Mouse (Mus musculus) mouse trophoblast stem cell (cell line): ENCODE results near the gene Ptn.

ENCODE experiments used
- in situ Hi-C, 2 experiments: fragments of 300-500 bp; cut with MseI, MboI; formaldehyde crosslinking; loops; 2 replicates in 1 of 2; 3 replicates in 1 of 2; pipeline ENCODE4 v1.15.1; 2025

Gene Ptn

GRCm38 (mm10) chr6:36815992-36816391 is 6.0 kb upstream of the Ptn start:
- in situ Hi-C loops, result no loop called here

DNA sequence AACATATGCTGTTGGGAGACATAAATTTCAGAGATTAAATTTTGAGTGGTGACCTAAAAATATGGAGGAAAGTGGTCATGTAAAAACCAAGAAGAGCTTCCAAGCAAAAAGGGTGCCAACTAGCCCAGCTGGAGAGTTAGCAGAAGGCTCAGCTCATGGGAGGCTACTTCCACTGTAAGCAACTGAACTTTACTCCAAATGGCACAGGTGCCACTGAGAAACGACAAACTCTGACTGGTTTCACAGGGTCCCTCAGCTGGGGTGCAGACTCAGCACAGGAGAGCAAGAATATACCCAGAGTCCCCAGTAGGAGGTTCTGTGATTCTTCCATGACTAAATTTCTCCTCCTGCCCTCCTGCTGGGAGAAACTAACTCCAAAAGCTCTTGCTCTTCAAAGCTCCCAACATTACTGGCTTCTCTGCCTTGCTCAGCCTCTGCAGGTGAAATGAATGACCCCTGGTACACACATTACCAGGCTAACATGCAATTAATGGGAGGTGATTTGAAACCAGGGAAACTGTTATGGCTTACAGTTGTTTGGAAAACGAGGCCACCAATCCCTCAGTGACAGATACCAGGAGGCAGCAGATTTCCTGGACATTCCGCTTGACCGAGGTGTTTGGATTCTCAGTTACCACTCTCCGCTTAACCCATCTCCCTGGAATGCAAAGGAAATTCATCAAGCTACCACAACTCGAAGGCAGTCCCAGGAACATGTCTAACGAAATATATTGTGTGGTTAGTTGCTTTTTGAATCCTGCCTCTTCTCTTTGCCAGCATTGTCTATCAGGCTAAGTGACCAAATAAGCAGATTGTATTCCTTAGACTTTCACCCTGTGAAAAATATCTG is 2.9 kb upstream of the Ptn start:
- in situ Hi-C loops, result no loop called here

DNA sequence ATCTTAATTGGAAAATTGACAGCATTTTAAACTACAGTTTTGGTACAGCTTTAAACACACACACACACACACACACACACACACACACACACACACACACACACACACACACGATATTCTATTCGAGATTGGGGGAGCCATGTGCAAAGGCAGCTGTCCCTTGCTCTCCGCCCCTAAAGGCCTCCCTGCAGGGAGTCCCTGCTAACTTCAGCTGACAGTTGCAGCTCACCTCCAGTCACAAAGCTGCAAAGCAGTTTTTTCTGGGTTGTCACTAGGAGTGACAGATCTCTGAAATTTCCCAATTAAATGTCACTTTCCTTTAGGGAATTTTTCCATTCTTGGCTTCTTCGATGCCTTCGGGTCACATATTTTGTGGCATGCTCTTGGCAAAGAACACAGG is 428 bp upstream of the Ptn start:
- in situ Hi-C loops, result no loop called here

DNA sequence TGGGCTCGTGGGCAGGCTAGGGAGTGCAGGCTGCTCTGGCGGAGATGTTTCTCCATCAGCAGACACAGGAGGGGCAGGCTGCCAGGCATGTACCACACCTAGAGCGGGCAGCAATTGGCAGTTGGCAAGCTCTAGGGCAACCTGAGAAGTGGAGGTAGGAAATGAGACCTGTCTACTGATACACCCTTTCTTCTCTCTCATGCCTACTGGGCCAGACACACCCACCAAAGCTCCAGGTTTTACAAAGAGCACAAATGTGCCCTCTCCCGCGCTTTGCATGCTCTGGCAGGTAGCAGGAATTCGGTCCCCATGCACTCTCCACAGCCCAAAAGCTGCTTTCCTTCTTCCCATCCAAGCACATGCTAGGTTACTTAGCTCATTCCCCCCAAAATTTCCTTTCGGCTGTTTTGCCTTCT is 701 bp downstream of the Ptn start:
- in situ Hi-C loops, result no loop called here

DNA sequence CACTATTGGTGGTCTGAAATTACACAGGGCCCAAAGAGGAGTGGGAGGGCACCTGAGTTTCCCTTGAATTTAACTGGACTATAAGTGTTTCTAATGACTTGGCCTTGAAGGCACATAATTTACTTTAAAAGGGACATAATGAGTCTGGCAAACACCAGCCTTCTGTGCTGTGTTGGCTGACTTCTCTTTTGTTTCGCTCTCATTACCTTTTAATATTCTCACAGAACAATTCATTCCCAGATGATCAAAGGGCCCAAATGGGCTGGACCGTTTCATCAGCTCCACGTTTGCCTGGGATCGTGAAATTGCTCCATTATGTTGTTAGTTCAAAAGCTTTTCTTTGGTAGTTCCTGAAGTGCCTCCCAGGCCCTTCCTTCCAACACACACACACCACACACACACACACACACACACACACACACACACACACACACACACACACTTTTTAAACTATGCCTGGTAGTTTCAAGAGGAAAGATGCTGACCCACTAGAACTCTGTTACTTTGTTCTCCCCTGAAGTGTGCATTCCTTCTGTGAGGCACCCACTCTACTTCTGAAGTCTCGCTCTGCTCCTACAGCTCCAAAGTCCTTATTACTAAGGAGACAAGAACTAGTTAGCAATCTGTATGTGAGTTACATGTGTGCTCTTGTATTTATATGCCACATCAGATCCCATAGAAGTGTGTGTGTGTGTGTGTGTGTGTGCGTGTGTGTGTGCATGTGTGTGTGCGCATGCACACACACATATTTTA is 1.5 kb downstream of the Ptn start:
- in situ Hi-C loops, result no loop called here

GRCm38 (mm10) chr6:36806906-36807305 is 3.1 kb downstream of the Ptn start:
- in situ Hi-C loops, result no loop called here

DNA sequence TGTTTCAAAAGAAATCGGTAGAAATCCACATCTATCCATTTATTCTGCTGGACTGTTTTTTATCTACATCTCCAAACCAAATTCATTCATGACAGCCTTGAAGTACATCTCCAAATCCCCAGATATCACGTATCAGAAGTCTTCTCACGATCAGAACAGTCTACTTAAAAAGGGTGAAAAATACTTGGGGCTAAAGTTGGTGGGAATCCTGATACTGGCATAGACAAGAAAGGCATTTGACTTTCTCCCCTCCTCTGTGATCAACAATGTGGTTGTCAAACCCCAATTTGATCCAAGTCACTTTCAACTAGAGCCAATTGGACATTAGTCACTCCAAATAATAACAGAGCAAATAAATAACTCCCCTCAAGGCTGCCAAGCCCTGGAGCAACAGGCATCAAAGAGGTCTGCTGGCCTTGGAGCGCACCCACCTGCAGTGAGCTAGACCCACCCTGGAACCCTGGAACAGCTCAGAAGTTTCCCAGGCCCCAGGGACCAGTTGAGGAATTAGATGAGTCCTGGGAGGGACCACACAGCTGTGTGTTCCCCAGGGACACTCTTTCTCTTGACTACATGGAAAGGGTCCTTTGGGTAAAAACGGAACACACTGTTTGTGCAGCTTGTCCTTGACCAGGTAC is 9.6 kb downstream of the Ptn start:
- in situ Hi-C loops, result no loop called here

DNA sequence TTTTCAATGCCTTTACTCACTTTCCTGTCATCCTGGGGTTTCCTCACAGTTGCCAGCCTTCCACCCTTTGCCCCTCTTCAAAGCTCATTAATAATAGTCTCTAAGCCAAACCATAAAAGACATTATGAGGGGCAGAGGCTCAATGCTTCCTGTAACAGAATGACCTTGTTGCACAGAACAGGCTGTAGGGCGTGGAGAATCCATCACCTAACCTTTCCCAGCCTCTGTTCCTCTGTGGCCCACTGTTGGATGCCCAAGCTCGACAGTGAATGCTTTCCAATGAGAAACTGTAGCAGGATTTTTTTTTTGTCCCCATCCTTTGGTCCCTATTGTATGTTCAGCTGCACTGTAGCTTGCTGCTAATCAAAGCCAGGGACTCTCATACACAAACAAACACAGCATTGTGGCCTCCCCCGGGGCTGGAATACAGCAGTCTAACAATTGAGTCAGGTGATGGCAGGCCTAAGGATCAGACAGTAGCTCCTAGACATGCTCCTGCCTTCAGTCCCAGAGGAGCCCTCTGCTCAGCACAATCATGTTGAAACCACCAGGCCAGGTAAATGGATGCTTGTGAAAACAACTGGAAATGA is 12.9 kb downstream of the Ptn start:
- in situ Hi-C loops, result no loop called here

DNA sequence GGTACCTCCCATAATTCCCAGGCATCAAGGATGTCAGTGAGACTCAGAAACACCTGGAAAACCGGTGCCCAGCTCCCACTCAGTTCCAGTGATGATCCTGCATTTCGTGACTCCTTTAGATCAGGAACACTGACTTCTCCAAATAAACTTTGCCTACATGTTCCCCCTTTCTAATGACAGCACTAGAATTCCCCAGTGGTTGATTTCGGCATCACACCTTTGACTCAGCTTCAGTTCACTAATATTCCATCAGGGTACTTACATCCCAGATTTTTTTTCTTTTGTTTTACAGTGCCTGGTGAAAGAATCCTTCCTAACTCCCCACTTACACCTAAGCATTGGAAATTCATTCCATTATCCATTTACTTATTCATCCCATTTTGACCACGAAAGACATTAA is 15.5 kb downstream of the Ptn start:
- in situ Hi-C loops, result no loop called here

- in situ Hi-C loops, result no loop called here
These were observed 16.2 kb downstream of the Ptn start for GRCm38 (mm10) chr6:36793775-36794174.

- in situ Hi-C loops, result no loop called here
These were observed 20.8 kb downstream of the Ptn start for GRCm38 (mm10) chr6:36789261-36789660.

DNA sequence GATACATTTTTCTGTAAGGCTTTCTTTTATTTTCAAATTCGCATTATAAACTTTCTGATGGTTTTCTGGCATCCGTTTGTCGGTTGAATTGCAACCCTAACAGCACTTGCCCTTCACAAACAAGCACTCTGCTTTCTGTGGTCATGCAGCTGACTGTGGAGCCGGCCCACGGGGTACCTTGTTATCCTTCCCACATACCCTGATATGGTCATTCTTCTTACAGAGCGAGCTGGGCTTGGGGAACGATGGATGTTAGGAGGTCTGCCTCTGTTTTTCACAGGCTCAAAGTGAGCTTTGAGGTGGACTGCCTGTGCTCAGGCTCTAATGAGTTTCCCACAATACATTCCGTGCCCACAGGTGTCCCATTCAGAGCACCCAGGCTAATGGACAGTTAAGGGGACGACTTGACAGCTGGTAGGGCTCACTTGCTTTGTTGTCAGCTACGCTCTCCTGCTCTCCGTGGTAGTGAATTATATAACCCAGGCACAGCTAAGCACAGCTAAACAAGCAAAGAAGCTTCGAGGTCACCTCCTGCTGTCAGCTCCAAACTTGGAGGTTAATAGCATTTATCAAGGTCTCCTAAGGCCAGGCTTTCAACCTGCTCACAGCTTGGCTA is 21.3 kb downstream of the Ptn start:
- in situ Hi-C loops, result no loop called here

DNA sequence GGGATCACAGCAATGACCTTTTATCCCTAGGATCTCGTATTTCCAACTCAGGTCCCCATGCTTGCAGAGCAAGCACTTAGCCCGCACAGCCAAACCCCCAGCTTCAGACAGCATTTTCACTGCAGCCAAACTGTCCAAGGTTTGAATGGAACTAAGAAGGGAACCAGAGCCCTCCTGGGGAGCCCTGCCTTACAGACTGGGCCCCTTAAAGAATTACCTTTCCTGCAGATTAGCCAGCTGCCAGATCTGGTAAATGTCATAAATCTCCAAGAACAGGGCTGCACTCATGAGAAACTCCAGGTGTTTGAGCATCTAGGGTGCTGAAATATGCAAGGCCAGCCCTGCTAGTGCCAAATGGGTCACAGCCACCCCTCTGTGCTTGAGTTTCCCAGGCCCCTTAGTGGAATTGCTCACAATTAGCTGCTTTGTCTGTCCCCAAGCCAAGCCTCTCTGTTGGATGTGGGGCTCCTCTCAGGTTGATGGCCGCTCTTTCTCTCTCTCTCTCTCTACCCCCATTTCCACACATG is 25.3 kb downstream of the Ptn start:
- in situ Hi-C loops, result no loop called here

GRCm38 (mm10) chr6:36782481-36782880 is 27.5 kb downstream of the Ptn start:
- in situ Hi-C loops, result no loop called here

- in situ Hi-C loops, result no loop called here
These were observed 32.3 kb downstream of the Ptn start for GRCm38 (mm10) chr6:36777567-36778337.

DNA sequence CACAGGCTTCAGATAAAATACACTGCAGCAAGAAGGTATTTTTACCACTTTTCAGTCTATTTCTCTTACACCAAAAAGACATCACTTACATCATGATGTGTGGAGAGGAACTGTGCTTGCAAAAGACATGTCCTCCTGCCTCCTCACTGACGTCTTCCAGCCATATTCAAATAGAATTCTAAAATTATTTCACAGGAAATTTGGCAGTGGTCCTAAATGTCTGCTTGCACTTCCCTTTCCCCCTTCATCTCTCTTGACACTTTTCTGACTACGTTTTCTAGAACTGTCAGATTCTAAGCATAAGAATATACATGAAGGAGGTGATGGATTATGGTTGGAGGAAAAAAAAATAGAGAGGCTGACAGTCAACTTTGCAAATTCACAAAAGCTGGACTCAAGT is 33.0 kb downstream of the Ptn start:
- in situ Hi-C loops, result no loop called here

DNA sequence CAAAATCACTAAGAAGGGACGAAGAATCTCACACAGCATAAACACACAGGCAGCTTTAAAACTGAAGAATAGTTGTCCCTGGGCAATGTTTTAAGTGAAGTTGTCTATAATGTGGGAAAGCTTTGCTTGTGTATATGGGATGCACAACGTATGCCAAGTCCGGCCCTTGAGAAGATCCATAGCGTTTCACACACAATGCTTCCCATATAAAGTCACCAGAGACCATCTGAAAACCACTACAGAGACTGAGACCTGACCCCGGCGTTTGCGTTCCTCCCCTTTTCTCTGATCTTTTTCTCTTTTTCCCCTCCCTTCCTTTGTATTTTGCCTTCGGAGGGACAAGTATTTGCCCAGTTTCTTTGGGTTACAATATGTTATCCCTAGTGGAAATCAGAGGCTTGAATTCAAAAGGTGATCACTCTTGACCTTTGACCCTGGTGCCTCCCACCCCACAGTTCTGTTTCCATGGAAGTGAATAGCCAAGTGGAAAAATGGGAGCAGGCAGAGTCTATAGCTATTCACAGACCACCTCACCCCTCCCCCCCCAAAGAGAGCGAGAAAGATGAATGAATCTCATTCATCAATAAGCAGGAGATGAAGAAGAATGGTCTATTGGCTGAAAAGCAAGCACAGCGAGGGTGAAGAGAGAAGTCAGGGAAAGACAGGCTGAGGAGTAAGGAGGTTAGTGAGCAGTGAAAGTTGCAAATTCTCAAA is 34.2 kb downstream of the Ptn start:
- in situ Hi-C loops, result no loop called here

DNA sequence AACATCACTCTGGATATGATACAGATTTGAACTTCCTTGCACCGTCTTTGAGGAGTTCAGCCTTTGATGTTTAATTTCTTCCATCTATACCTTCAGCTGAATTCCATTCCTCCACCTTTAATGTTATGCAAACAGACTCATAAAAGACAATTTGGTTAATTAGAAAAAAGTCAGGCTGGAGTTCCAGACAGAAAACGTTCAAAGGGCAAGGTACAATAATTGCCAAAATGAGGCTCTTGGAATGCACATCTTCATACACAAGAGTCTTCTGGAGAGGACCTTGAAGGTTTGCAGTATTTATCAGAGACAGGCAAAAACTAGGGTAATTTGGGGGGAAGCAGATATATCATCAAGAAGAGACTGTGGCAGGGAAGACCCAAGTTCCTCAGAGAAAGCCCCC is 37.5 kb downstream of the Ptn start:
- in situ Hi-C loops, result no loop called here

DNA sequence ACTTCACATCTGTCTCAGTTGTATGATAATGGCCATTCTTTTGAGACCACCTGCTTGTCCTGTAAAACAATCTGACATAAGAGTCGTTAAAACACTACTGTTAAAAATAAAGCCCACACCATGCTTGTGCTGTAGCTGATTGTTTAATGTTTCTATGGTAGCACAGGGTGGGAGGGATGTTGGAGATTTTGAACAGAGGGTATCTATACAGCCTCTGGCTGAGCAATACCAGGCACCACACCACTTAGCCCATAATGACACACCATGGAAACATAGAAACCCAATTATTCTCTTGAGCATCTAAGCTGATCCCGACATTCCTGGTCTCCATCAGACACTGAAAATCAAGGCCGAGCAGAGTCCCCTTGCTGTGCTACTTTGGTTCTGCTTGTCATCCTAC is 41.0 kb downstream of the Ptn start:
- in situ Hi-C loops, result no loop called here

DNA sequence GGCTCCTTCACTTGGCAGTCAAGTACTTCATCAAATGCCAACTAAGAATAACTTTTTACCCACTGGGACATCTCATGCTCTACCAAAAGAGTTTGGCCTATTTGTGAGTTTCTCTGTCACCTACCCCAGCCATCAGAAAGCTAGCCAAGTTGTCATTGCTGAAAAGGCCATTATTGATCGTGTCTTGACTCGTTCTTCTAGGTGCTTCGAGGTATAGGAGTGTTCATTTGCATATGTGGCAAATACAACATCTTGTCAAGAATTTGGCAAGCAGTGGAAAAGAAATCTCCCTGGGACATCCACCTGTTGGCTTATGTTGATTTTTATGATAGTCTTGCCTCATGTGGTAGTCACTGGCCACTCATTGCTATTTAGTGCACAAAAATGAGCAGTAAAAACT is 43.1 kb downstream of the Ptn start:
- in situ Hi-C loops, result no loop called here
